Mouse (Mus musculus): ENCODE measurements around the gene Slamf8. TPM values are rescaled to one million over a fixed set of nuclear protein-coding genes. Genes with fewer than 3 reads are reported as not detected.

Slamf8 gene
- polyA plus RNA-seq, 1 experiment = 10.9 TPM

DNA sequence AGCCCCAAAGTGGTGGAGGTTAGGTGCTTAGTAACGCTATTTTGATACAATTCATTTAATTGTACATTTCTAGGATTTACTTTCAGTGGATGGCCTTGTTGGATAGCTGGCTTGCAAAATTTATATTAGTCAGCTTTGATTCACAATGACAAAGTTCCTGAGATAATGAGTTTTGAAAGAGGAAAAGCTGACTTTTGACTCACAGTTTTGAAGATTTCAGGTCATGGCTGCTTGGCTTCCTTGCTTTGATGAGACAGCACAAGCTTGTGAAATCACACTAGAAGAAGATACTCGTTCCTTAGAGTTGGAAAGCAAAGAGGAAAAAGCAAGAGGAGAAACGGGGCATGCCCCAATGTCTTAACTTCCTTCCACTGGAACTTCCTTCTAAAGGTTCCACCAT is 24.2 kb downstream of the Slamf8 start:
- TF ChIP-seq CTCF (IDR thresholded peaks at IDR 0.05; ENCODE audit: borderline replicate concordance, control insufficient read depth, extremely low read depth, insufficient read depth, low read length, poor library complexity) (no peak), POLR2A (IDR thresholded peaks at IDR 0.05; ENCODE audit: control insufficient read depth, extremely low read depth, insufficient read depth, low read length, poor library complexity) (no peak)

DNA sequence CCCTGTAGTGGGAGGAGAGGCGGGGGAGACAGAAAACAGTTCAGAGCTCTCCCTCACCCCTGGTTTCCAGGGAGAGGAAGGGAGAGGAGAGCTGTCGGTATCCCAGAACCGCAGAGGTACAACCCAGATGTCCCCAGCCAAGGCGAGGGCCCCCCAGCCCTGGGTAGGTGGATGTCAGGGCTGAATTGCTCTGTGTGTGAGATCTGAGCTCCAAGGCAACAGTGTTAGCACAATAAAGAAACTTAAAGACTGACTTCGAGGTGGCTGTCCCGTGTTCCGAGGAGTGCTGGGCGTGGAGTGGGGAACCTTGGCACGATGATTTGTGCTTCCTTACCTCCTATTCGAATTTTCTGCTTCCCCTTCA is 26.9 kb downstream of the Slamf8 start:
- H3K36me3 ChIP-seq (ENCODE audit: control insufficient read depth, insufficient read depth, low read length) = no peaks in the 10 kb centered on the region
- 10% methylated on average over 10 of the region's 10 CpGs for WGBS
- peaks cover 10% of the 10 kb centered on the region; the same call in 1 of the 2 replicates for H3K27me3 ChIP-seq (ENCODE audit: control insufficient read depth, insufficient read depth, low read length)
- 0 out of 2 replicates have a peak overlapping the region, but pooled peaks have one; percentile 53 for H3K4me3 ChIP-seq (ENCODE audit: control insufficient read depth, insufficient read depth, low read length)
- no peak overlapping the region for H3K27ac ChIP-seq (ENCODE audit: control insufficient read depth, insufficient read depth, low read length)
- H3K4me1 ChIP-seq (replicated peaks; ENCODE audit: control insufficient read depth, insufficient read depth, low read length) = no peaks in the 10 kb centered on the region; the same call in none of the 2 replicates
- no peak; the same call in 1 of the 2 replicates for TF ChIP-seq CTCF (IDR thresholded peaks at IDR 0.05; ENCODE audit: borderline replicate concordance, control insufficient read depth, extremely low read depth, insufficient read depth, low read length, poor library complexity)
- no peak for TF ChIP-seq POLR2A (IDR thresholded peaks at IDR 0.05; ENCODE audit: control insufficient read depth, extremely low read depth, insufficient read depth, low read length, poor library complexity)
- no peak for DNase-seq

More for the DNA sequence above, 24.2 kb downstream of the Slamf8 start:
- WGBS = 46% methylated on average over 3 of the region's 3 CpGs
- H3K4me1 ChIP-seq (replicated peaks; ENCODE audit: control insufficient read depth, insufficient read depth, low read length) = no peaks in the 10 kb centered on the region; the same call in none of the 2 replicates
- no peak overlapping the region for H3K27ac ChIP-seq (ENCODE audit: control insufficient read depth, insufficient read depth, low read length)
- DNase-seq = no peak
- H3K36me3 ChIP-seq (ENCODE audit: control insufficient read depth, insufficient read depth, low read length) = no peaks in the 10 kb centered on the region
- H3K4me3 ChIP-seq (ENCODE audit: control insufficient read depth, insufficient read depth, low read length) = no peak overlapping the region
- H3K27me3 ChIP-seq (ENCODE audit: control insufficient read depth, insufficient read depth, low read length) = peaks cover 10% of the 10 kb centered on the region; the same call in 1 of the 2 replicates

- TF ChIP-seq CTCF (IDR thresholded peaks at IDR 0.05; ENCODE audit: borderline replicate concordance, control insufficient read depth, extremely low read depth, insufficient read depth, low read length, poor library complexity) (peak; percentile 79), POLR2A (IDR thresholded peaks at IDR 0.05; ENCODE audit: control insufficient read depth, extremely low read depth, insufficient read depth, low read length, poor library complexity) (no peak)
- H3K27ac ChIP-seq (ENCODE audit: control insufficient read depth, insufficient read depth, low read length) = no peak overlapping the region
- peak; percentile 63 for DNase-seq
- 2% methylated on average over 66 of the region's 66 CpGs for WGBS
- H3K4me3 ChIP-seq (ENCODE audit: control insufficient read depth, insufficient read depth, low read length) = peak overlapping the region; percentile 53
- peaks cover 10% of the 10 kb centered on the region; the same call in 1 of the 2 replicates for H3K27me3 ChIP-seq (ENCODE audit: control insufficient read depth, insufficient read depth, low read length)
- no peaks in the 10 kb centered on the region for H3K36me3 ChIP-seq (ENCODE audit: control insufficient read depth, insufficient read depth, low read length)
- no peaks in the 10 kb centered on the region; the same call in none of the 2 replicates for H3K4me1 ChIP-seq (replicated peaks; ENCODE audit: control insufficient read depth, insufficient read depth, low read length)
Measured at GRCm38 (mm10) chr1:172562641-172563464, 27.5 kb downstream of the Slamf8 start.

DNA sequence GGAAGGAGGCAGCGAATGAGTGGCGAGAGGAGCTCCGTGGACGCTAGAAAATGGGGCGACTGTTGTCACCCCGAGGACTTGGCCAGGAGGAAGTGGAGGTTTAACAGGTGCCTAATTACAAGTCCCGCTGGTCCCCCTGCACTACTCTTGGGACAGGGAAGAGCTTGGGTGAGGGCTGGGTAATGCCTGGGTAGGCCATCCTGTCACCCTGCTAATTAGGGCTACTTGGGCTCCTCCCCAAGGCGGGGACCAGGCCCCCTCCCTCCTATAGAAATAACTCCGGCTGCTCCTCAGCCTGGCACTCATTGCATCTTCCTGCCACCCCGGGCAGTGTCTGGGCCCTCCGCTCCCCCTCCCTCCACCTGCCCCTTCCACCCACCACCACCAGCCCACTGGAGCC is 34.7 kb downstream of the Slamf8 start, which contains the start of gene Vsig8:
TSS of gene Vsig8 (plus strand) at position 301 of the 400 bp plus-strand sequence.
- no peaks in the 10 kb centered on the region for H3K36me3 ChIP-seq (ENCODE audit: control insufficient read depth, insufficient read depth, low read length)
- WGBS = 79% methylated on average over 11 of the region's 11 CpGs
- H3K4me3 ChIP-seq (ENCODE audit: control insufficient read depth, insufficient read depth, low read length) = no peak within 1 kb of the TSS
- H3K27me3 ChIP-seq (ENCODE audit: control insufficient read depth, insufficient read depth, low read length) = no peaks in the 10 kb centered on the region; the same call in 1 of the 2 replicates
- peaks cover 5% of the 10 kb centered on the region for H3K4me1 ChIP-seq (replicated peaks; ENCODE audit: control insufficient read depth, insufficient read depth, low read length)
- DNase-seq = no peak
- TF ChIP-seq CTCF (IDR thresholded peaks at IDR 0.05; ENCODE audit: borderline replicate concordance, control insufficient read depth, extremely low read depth, insufficient read depth, low read length, poor library complexity) = no peak
- TF ChIP-seq POLR2A (IDR thresholded peaks at IDR 0.05; ENCODE audit: control insufficient read depth, extremely low read depth, insufficient read depth, low read length, poor library complexity) = no peak
- H3K27ac ChIP-seq (ENCODE audit: control insufficient read depth, insufficient read depth, low read length) = no peak within 1 kb of the TSS

DNA sequence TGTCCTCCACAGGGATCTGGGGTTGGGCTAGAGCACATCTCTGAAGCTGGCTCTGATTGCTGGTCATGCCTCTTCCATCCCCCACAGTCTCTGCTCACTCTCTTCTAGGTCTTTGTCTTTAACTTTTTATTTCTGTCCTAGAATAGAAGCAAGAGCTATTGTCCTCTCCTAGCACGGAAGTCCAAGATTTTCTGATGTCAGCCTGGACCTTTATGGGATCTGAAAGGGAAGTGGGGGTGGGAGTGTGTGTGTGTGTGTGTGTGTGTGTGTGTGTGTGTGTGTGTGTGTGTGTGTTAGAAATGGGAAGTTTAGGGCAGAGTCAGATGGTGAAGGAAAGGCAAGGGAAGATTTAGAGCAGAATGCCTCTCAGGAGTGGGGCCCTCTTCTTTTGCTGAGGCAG is 37.7 kb downstream of the Slamf8 start:
- no peak for TF ChIP-seq POLR2A (IDR thresholded peaks at IDR 0.05; ENCODE audit: control insufficient read depth, extremely low read depth, insufficient read depth, low read length, poor library complexity)
- TF ChIP-seq CTCF (IDR thresholded peaks at IDR 0.05; ENCODE audit: borderline replicate concordance, control insufficient read depth, extremely low read depth, insufficient read depth, low read length, poor library complexity) = no peak
- WGBS = 86% methylated on average over 1 of the region's 1 CpGs
- H3K36me3 ChIP-seq (ENCODE audit: control insufficient read depth, insufficient read depth, low read length) = no peaks in the 10 kb centered on the region
- peaks cover 24% of the 10 kb centered on the region for H3K4me1 ChIP-seq (replicated peaks; ENCODE audit: control insufficient read depth, insufficient read depth, low read length)
- no peak overlapping the region for H3K4me3 ChIP-seq (ENCODE audit: control insufficient read depth, insufficient read depth, low read length)
- no peaks in the 10 kb centered on the region for H3K27me3 ChIP-seq (ENCODE audit: control insufficient read depth, insufficient read depth, low read length)
- H3K27ac ChIP-seq (ENCODE audit: control insufficient read depth, insufficient read depth, low read length) = no peak overlapping the region
- DNase-seq = no peak

DNA sequence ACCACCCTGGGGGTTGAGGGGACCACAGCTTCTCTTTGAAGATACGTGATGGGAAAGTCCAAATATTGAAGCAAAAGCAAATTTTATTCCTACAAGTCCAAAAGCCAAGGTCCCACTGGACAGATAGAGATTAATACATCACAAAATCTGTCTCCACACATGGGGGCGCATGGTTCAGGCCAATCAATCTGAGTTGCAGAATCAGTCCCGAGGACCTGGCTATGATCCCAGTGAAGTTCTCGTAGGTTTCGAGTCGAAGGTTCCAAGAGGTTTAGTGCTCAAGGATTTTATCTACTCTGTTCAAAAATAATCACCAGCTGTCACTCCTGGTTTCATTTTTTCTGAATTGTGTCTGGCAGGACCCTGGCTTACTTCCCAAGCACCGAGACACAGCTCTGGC is 39.4 kb downstream of the Slamf8 start:
- Histone ChIP-seq H3K4me3 (ENCODE audit: control insufficient read depth, insufficient read depth, low read length) (no peak overlapping the region), H3K36me3 (ENCODE audit: control insufficient read depth, insufficient read depth, low read length) (no peaks in the 10 kb centered on the region), H3K27me3 (ENCODE audit: control insufficient read depth, insufficient read depth, low read length) (no peaks in the 10 kb centered on the region), H3K27ac (ENCODE audit: control insufficient read depth, insufficient read depth, low read length) (no peak overlapping the region), H3K4me1 (replicated peaks; ENCODE audit: control insufficient read depth, insufficient read depth, low read length) (peaks cover 24% of the 10 kb centered on the region)
- no peak for DNase-seq
- WGBS = 40% methylated on average over 7 of the region's 7 CpGs
- TF ChIP-seq POLR2A (IDR thresholded peaks at IDR 0.05; ENCODE audit: control insufficient read depth, extremely low read depth, insufficient read depth, low read length, poor library complexity) (no peak), CTCF (IDR thresholded peaks at IDR 0.05; ENCODE audit: borderline replicate concordance, control insufficient read depth, extremely low read depth, insufficient read depth, low read length, poor library complexity) (no peak)
